Mouse (Mus musculus) MEL (cell line): Measurements from ENCODE around the gene Hipk1. TPM values are rescaled to one million over a fixed set of nuclear protein-coding genes. Genes with fewer than 3 reads are reported as not detected.

Source experiments
- DNase-seq: peaks from one replicate; pipeline ENCODE4 v3.0.0; 2011; ENCODE audit warnings: low read depth, low spot score
- H3K27ac ChIP-seq: 2 replicates; pipeline ENCODE4 v1.5.1; 2012; ENCODE audit warnings: low read depth, mild to moderate bottlenecking, control low read depth, low read length, moderate library complexity; ENCODE audit not compliant: control insufficient read depth
- H3K27me3 ChIP-seq, 2 experiments: fragments of 150-350 bp in 1 of 2; sonication (generic) in 1 of 2; 2 replicates each; pipeline ENCODE4 v1.6.1; 2012; ENCODE audit warnings: low read length in 2 of 2, mild to moderate bottlenecking in 2 of 2, improper control_type of control experiment in 1 of 2, moderate library complexity in 1 of 2; ENCODE audit not compliant: insufficient read depth in 2 of 2, control insufficient read depth in 1 of 2
- H3K36me3 ChIP-seq, 2 experiments: 2 replicates each; pipeline ENCODE4 v1.6.1; 2012 to 2014; ENCODE audit warnings: low read length in 2 of 2, improper control_type of control experiment in 1 of 2, inconsistent platforms in 1 of 2, mild to moderate bottlenecking in 1 of 2; ENCODE audit not compliant: insufficient read depth in 2 of 2, control insufficient read depth in 1 of 2
- H3K4me1 ChIP-seq, 2 experiments: fragments of 150-350 bp in 1 of 2; sonication (generic) in 1 of 2; 2 replicates each; pipeline ENCODE4 v1.6.1; 2012; ENCODE audit warnings: low read length in 2 of 2, improper control_type of control experiment in 1 of 2, mild to moderate bottlenecking in 1 of 2; ENCODE audit not compliant: insufficient read depth in 2 of 2, control insufficient read depth in 1 of 2
- H3K4me3 ChIP-seq, 2 experiments: fragments of 150-350 bp in 1 of 2; sonication (generic) in 1 of 2; 2 replicates each; pipeline ENCODE4 v1.5.1; 2012; ENCODE audit warnings: low read depth in 2 of 2, low read length in 2 of 2, mild to moderate bottlenecking in 2 of 2, moderate library complexity in 2 of 2, control low read depth in 1 of 2, improper control_type of control experiment in 1 of 2; ENCODE audit not compliant: control insufficient read depth in 1 of 2, insufficient read depth in 1 of 2
- H3K79me2 ChIP-seq: 2 replicates; pipeline ENCODE4 v1.6.1; 2012; ENCODE audit warnings: mild to moderate bottlenecking, low read length, moderate library complexity; ENCODE audit not compliant: control insufficient read depth, poor library complexity, insufficient read depth
- H3K9ac ChIP-seq: 2 replicates; pipeline ENCODE4 v1.6.1; 2012; ENCODE audit warnings: low read depth, mild to moderate bottlenecking, control low read depth, low read length, moderate library complexity; ENCODE audit not compliant: control insufficient read depth, poor library complexity, severe bottlenecking
- H3K9me3 ChIP-seq: fragments of 150-350 bp; sonication (generic); replicated peaks from 2 replicates; pipeline ENCODE4 v1.6.1; 2012; ENCODE audit warnings: mild to moderate bottlenecking, low read length, improper control_type of control experiment, moderate library complexity; ENCODE audit not compliant: insufficient read depth
- BHLHE40 ChIP-seq: IDR thresholded peaks from 2 replicates; pipeline ENCODE4 v1.6.1; 2012; ENCODE audit warnings: low read depth, mild to moderate bottlenecking, inconsistent platforms, low read length, improper control_type of control experiment, borderline replicate concordance
- CHD1 ChIP-seq: IDR thresholded peaks from 2 replicates; pipeline ENCODE4 v1.6.1; 2012; ENCODE audit warnings: low read depth, mild to moderate bottlenecking, inconsistent platforms, low read length, improper control_type of control experiment
- CTCF ChIP-seq, 3 experiments: IDR thresholded peaks in 2 of 3; conservative IDR thresholded peaks in 1 of 3; 2 replicates each; pipeline ENCODE4 v1.5.1; 2011 to 2012; ENCODE audit warnings: low read length in 3 of 3, low read depth in 2 of 3, mild to moderate bottlenecking in 2 of 3, improper control_type of control experiment in 1 of 3, inconsistent platforms in 1 of 3, mixed read lengths in 1 of 3, moderate library complexity in 1 of 3; ENCODE audit not compliant: control insufficient read depth in 1 of 3, insufficient read depth in 1 of 3, poor library complexity in 1 of 3, severe bottlenecking in 1 of 3
- ELF1 ChIP-seq: IDR thresholded peaks from 2 replicates; pipeline ENCODE4 v1.6.1; 2014; ENCODE audit warnings: low read depth, mild to moderate bottlenecking, inconsistent platforms, low read length, improper control_type of control experiment, moderate library complexity
- EP300 ChIP-seq, 2 experiments: IDR thresholded peaks; 2 replicates each; pipeline ENCODE4 v1.6.1; 2011; ENCODE audit warnings: improper control_type of control experiment in 2 of 2, low read length in 2 of 2, low read depth in 1 of 2, mild to moderate bottlenecking in 1 of 2
- KAT2A ChIP-seq: conservative IDR thresholded peaks from 2 replicates; pipeline ENCODE4 v1.6.1; 2012; ENCODE audit warnings: low read depth, low read length, improper control_type of control experiment, inconsistent platforms
- MAFK ChIP-seq: IDR thresholded peaks from 2 replicates; pipeline ENCODE4 v1.6.1; 2011; ENCODE audit warnings: low read depth, mild to moderate bottlenecking, low read length, improper control_type of control experiment, borderline replicate concordance
- MAZ ChIP-seq: IDR thresholded peaks from 2 replicates; pipeline ENCODE4 v1.6.1; 2012; ENCODE audit warnings: low read depth, mild to moderate bottlenecking, inconsistent platforms, low read length, improper control_type of control experiment
- MXI1 ChIP-seq: IDR thresholded peaks from 2 replicates; pipeline ENCODE4 v1.6.1; 2011; ENCODE audit warnings: mild to moderate bottlenecking, low read depth, low read length, improper control_type of control experiment
- MYC ChIP-seq: IDR thresholded peaks from 2 replicates; pipeline ENCODE4 v1.6.1; 2011; ENCODE audit warnings: low read depth, mild to moderate bottlenecking, low read length, improper control_type of control experiment, moderate library complexity
- NELFE ChIP-seq: IDR thresholded peaks from 2 replicates; pipeline ENCODE4 v1.6.1; 2011; ENCODE audit warnings: low read depth, low read length, improper control_type of control experiment
- NRF1 ChIP-seq: IDR thresholded peaks from 2 replicates; pipeline ENCODE4 v1.6.1; 2014; ENCODE audit warnings: low read depth, mild to moderate bottlenecking, inconsistent platforms, low read length, improper control_type of control experiment, moderate library complexity; ENCODE audit not compliant: poor library complexity, insufficient read depth, severe bottlenecking
- POLR2A ChIP-seq, 2 experiments: IDR thresholded peaks; 2 replicates each; pipeline ENCODE4 v1.6.1; 2011 to 2012; ENCODE audit warnings: low read length in 2 of 2, mild to moderate bottlenecking in 2 of 2, control low read depth in 1 of 2, improper control_type of control experiment in 1 of 2, low read depth in 1 of 2, moderate library complexity in 1 of 2; ENCODE audit not compliant: control insufficient read depth in 1 of 2, insufficient read depth in 1 of 2, poor library complexity in 1 of 2
- POLR2AphosphoS5 ChIP-seq: IDR thresholded peaks from 2 replicates; pipeline ENCODE4 v1.6.1; 2012; ENCODE audit warnings: low read depth, borderline replicate concordance, mild to moderate bottlenecking, inconsistent platforms, low read length, moderate library complexity, mixed read lengths
- RAD21 ChIP-seq: IDR thresholded peaks from 2 replicates; pipeline ENCODE4 v1.6.1; 2011; ENCODE audit warnings: mild to moderate bottlenecking, low read depth, low read length, improper control_type of control experiment
- SIN3A ChIP-seq: IDR thresholded peaks from 2 replicates; pipeline ENCODE4 v1.6.1; 2012; ENCODE audit warnings: low read length, improper control_type of control experiment, inconsistent platforms
- SMC3 ChIP-seq: IDR thresholded peaks from 2 replicates; pipeline ENCODE4 v1.6.1; 2011; ENCODE audit warnings: low read depth, low read length, improper control_type of control experiment
- TBP ChIP-seq: IDR thresholded peaks from 2 replicates; pipeline ENCODE4 v1.8.0; 2011; ENCODE audit warnings: low read depth, low read length, improper control_type of control experiment
- TCF12 ChIP-seq: IDR thresholded peaks from 2 replicates; pipeline ENCODE4 v1.6.1; 2014; ENCODE audit warnings: low read depth, mild to moderate bottlenecking, inconsistent platforms, low read length, improper control_type of control experiment, moderate library complexity
- UBTF ChIP-seq: IDR thresholded peaks from 2 replicates; pipeline ENCODE4 v1.6.1; 2012; ENCODE audit warnings: low read depth, mild to moderate bottlenecking, inconsistent platforms, low read length, improper control_type of control experiment, moderate library complexity, borderline replicate concordance; ENCODE audit not compliant: insufficient read depth
- ZMIZ1 ChIP-seq: IDR thresholded peaks from 2 replicates; pipeline ENCODE4 v1.6.1; 2012; ENCODE audit warnings: low read depth, mild to moderate bottlenecking, inconsistent platforms, low read length, improper control_type of control experiment, moderate library complexity
- ZNF384 ChIP-seq: IDR thresholded peaks from 2 replicates; pipeline ENCODE4 v1.6.1; 2012; ENCODE audit warnings: low read depth, mild to moderate bottlenecking, inconsistent platforms, low read length, improper control_type of control experiment
- polyA plus RNA-seq, 2 experiments: library from polyadenylated mRNA; stranded (reverse) in 1 of 2; unstranded in 1 of 2; fragments of >175 nt in 1 of 2; fragments of >200 nt in 1 of 2; gene quantifications; 2 replicates each; pipeline versions ENCODE4 v1.2.1 to v1.2.4; 2012; ENCODE audit warnings: low replicate concordance in 2 of 2, low read depth in 1 of 2; ENCODE audit not compliant: insufficient read length in 2 of 2, insufficient read depth in 1 of 2, missing spikeins in 1 of 2
- total RNA-seq: library from RNA; depleted of rRNA; stranded (reverse); fragments of 300-350 nt; gene quantifications from 2 replicates; pipeline ENCODE4 v1.2.3, GENCODE M21; 2012

Gene Hipk1
- total and polyA plus RNA-seq, 3 experiments = 16.7 to 28.7 TPM; not detected in 1

- no peak for DNase-seq
- Histone ChIP-seq H3K36me3 (peaks cover 0 to 15% of the 10 kb centered on the region in 2 experiments; a peak in 2 of 4 replicates), H3K27me3 (no peaks in the 10 kb centered on the region), H3K27ac (no peak overlapping the region)
- TF ChIP-seq UBTF (no peak), MYC (no peak), POLR2AphosphoS5 (no peak)
- TF ChIP-seq, all 39 proteins: peak for 0
- Histone ChIP-seq H3K4me3 (no peak overlapping the region), H3K4me1 (peaks cover 6 to 10% of the 10 kb centered on the region in 2 experiments), H3K9ac (no peak overlapping the region), H3K9me3 (no peaks in the 10 kb centered on the region), H3K79me2 (no peaks in the 10 kb centered on the region)
These were observed 37.7 kb upstream of the Hipk1 start for GRCm38 (mm10) chr3:103829036-103829435.

GRCm38 (mm10) chr3:103827548-103827947, 36.2 kb upstream of the Hipk1 start:
- Histone ChIP-seq H3K27me3 (no peaks in the 10 kb centered on the region), H3K9me3 (no peaks in the 10 kb centered on the region), H3K4me1 (peaks cover 6 to 7% of the 10 kb centered on the region in 2 experiments), H3K79me2 (no peaks in the 10 kb centered on the region), H3K4me3 (no peak overlapping the region), H3K9ac (no peak overlapping the region), H3K27ac (no peak overlapping the region), H3K36me3 (peaks cover 0 to 11% of the 10 kb centered on the region in 2 experiments; a peak in 2 of 4 replicates)
- DNase-seq = peak; percentile 16
- TF ChIP-seq BHLHE40 (no peak), SMC3 (peak; percentile 21; the same call in 1 of the 2 replicates), RAD21 (peak; percentile 32), NELFE (no peak), KAT2A (no peak), POLR2A (IDR thresholded peaks at IDR 0.05; ENCODE audit: control insufficient read depth in 1 of 2, insufficient read depth in 1 of 2, low read depth in 1 of 2, low read length in 2 of 2, poor library complexity in 1 of 2) (no peak), UBTF (no peak), CTCF (IDR thresholded peaks at IDR 0.05 in 2 of 3, conservative IDR thresholded peaks at IDR 0.05 in 1 of 3; ENCODE audit: control insufficient read depth in 1 of 3, insufficient read depth in 1 of 3, low read depth in 2 of 3, low read length in 3 of 3, poor library complexity in 1 of 3, severe bottlenecking in 1 of 3) (peak in 2 of 3 experiments; percentile 28 to 43; a peak in 4 of 6 replicates), MXI1 (no peak), TCF12 (no peak)

- H3K36me3 ChIP-seq = peaks cover 0 to 12% of the 10 kb centered on the region in 2 experiments
- no peak overlapping the region for H3K4me3 ChIP-seq
- no peak overlapping the region for H3K27ac ChIP-seq
- H3K9me3 ChIP-seq = no peaks in the 10 kb centered on the region
- H3K4me1 ChIP-seq = peaks cover 4 to 6% of the 10 kb centered on the region in 2 experiments; a peak in 3 of 4 replicates
- no peak overlapping the region for H3K9ac ChIP-seq
- TF ChIP-seq NRF1 = no peak
- TF ChIP-seq UBTF = no peak
- no peak for TF ChIP-seq BHLHE40
- TF ChIP-seq SIN3A = no peak
- TF ChIP-seq MAZ = no peak
- TF ChIP-seq POLR2A (IDR thresholded peaks at IDR 0.05; ENCODE audit: control insufficient read depth in 1 of 2, insufficient read depth in 1 of 2, low read depth in 1 of 2, low read length in 2 of 2, poor library complexity in 1 of 2) = no peak
- no peak for TF ChIP-seq EP300 (IDR thresholded peaks at IDR 0.05; ENCODE audit: low read depth in 1 of 2, low read length in 2 of 2)
- TF ChIP-seq MXI1 = no peak
- no peak for TF ChIP-seq TBP
- TF ChIP-seq ZNF384 = no peak
- no peak for TF ChIP-seq ELF1
- TF ChIP-seq ZMIZ1 = no peak
- TF ChIP-seq CHD1 = no peak
- TF ChIP-seq MAFK = no peak
- peaks cover 19% of the 10 kb centered on the region for H3K79me2 ChIP-seq
- no peak for DNase-seq
- H3K27me3 ChIP-seq = no peaks in the 10 kb centered on the region
These were observed 19.6 kb upstream of the Hipk1 start for GRCm38 (mm10) chr3:103810967-103811366.
